Mouse (Mus musculus): ENCODE data around the gene Gm11127.
"Not testable (repeated sequence)": the region's sequence is repeated elsewhere in the genome, so short reads cannot be mapped to it uniquely, and the experiment has no call there.

Gene Gm11127

GRCm38 (mm10) chr17:36030703-36031582, 27.2 kb downstream of the Gm11127 start:
- peak; percentile 2 for DNase-seq

- not testable (repeated sequence) for DNase-seq
These were observed 28.0 kb downstream of the Gm11127 start for GRCm38 (mm10) chr17:36030046-36030702.

GRCm38 (mm10) chr17:36028879-36029619, 29.1 kb downstream of the Gm11127 start:
- no peak for DNase-seq

GRCm38 (mm10) chr17:36027663-36028062, 30.5 kb downstream of the Gm11127 start:
- DNase-seq = no peak

- DNase-seq = no peak
These were observed 32.3 kb downstream of the Gm11127 start for GRCm38 (mm10) chr17:36025901-36026300.

GRCm38 (mm10) chr17:36025197-36025596, 33.0 kb downstream of the Gm11127 start:
- DNase-seq = no peak

- DNase-seq = peak; percentile 59
These were observed 34.2 kb downstream of the Gm11127 start for GRCm38 (mm10) chr17:36023710-36024654.

GRCm38 (mm10) chr17:36022922-36023321, 35.2 kb downstream of the Gm11127 start:
- DNase-seq = no peak

- no peak for DNase-seq
These were observed 36.1 kb downstream of the Gm11127 start for GRCm38 (mm10) chr17:36022098-36022497.

- no peak for DNase-seq
These were observed 36.9 kb downstream of the Gm11127 start for GRCm38 (mm10) chr17:36021309-36021708.

- peak; percentile 84 for DNase-seq
These were observed 37.7 kb downstream of the Gm11127 start, which contains the start of gene H2-T24 for GRCm38 (mm10) chr17:36020191-36021073. TSS of gene H2-T24 (minus strand) at chr17:36020560.

- no peak for DNase-seq
These were observed 38.7 kb downstream of the Gm11127 start for GRCm38 (mm10) chr17:36019519-36019918.

GRCm38 (mm10) chr17:36018979-36019378, 39.2 kb downstream of the Gm11127 start:
- DNase-seq = no peak

GRCm38 (mm10) chr17:36017046-36017445, 41.1 kb downstream of the Gm11127 start:
- no peak for DNase-seq

- no peak for DNase-seq
These were observed 43.2 kb downstream of the Gm11127 start for GRCm38 (mm10) chr17:36014977-36015376.

All from thymus, postnatal 14 days (tissue).